Mouse (Mus musculus) activated CD4-positive, CD25-positive, alpha-beta regulatory T cell, adult 9 weeks (primary cell): ENCODE results near the gene Rcvrn. TPM values are rescaled to one million over a fixed set of nuclear protein-coding genes. Genes with fewer than 3 reads are reported as not detected.

Experiments used
- polyA plus RNA-seq: library from polyadenylated mRNA; unstranded; fragments of 100-300 nt; shearing (Covaris generic); gene quantifications from one replicate; pipeline ENCODE4 v1.2.1, GENCODE M21; 2017

The Rcvrn gene
- not detected for polyA plus RNA-seq

GRCm38 (mm10) chr11:67694703-67695376 lies at the start of gene Rcvrn:
TSS of gene Rcvrn (plus strand) at chr11:67695326.

Other genes with a start within 250 kb of the Rcvrn start
- 0.16 TPM for gene Gas7, start 239.9 kb upstream of the Rcvrn start, polyA plus RNA-seq
- gene Glp2r, start 75.8 kb downstream of the Rcvrn start, polyA plus RNA-seq: not detected
- not detected for gene Gsg1l2, start 79.3 kb downstream of the Rcvrn start, polyA plus RNA-seq
- not detected for gene Dhrs7c, start 102.9 kb downstream of the Rcvrn start, polyA plus RNA-seq
- not detected for gene Usp43, start 226.8 kb downstream of the Rcvrn start, polyA plus RNA-seq